Mouse (Mus musculus): ENCODE measurements around the gene Gtf2ird1. TPM values are rescaled to one million over a fixed set of nuclear protein-coding genes. Genes with fewer than 3 reads are reported as not detected.
A peak's percentile ranks its signal among the peaks of the same experiment; 100 is the strongest.
"Not testable (repeated sequence)": the region's sequence is repeated elsewhere in the genome, so short reads cannot be mapped to it uniquely, and the experiment has no call there.

Gtf2ird1 gene
- total and polyA plus RNA-seq, 3 experiments, result 12.8 to 39.0 (median 13.1) TPM

DNA sequence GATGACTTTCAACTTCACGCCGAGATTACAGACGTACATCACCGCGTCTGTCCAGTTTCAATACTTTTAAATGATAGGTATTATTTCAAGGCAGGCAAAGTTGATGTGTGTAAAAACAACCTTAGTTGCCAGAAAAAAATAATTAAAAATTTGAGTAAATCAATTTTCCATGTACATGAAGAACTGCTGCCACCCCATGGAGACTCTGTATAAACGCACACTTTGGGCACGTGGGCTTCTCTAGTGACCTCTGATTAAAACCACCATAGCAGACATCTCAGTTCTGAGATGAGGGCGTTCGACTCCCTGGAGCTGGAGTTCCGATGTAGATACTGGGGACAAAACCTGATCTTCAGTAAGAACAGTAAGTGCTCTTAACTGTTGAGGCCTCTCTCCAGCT lies 115.2 kb downstream of the Gtf2ird1 start:
- Histone ChIP-seq H3K79me2 (replicated peaks; ENCODE audit: control insufficient read depth, extremely low read depth, insufficient read depth, poor library complexity, severe bottlenecking) (no peaks in the 10 kb centered on the region), H3K27me3 (replicated peaks) (no peaks in the 10 kb centered on the region), H3K36me3 (replicated peaks in 1 of 2; ENCODE audit: control insufficient read depth in 1 of 2, insufficient read depth in 1 of 2, low read length in 1 of 2) (no peaks in the 10 kb centered on the region), H3K9ac (ENCODE audit: insufficient read depth, low read depth) (no peak overlapping the region), H3K9me3 (replicated peaks; ENCODE audit: low read length) (no peaks in the 10 kb centered on the region), H3K4me2 (ENCODE audit: insufficient read depth, low read depth, poor library complexity, severe bottlenecking) (no peak overlapping the region), H3K4me3 (replicated peaks in 1 of 3; ENCODE audit: low read depth in 2 of 3, low read length in 2 of 3, poor library complexity in 1 of 3) (no peak overlapping the region), H3K4me1 (ENCODE audit: control insufficient read depth in 1 of 2, insufficient read depth in 2 of 2) (peaks cover 0 to 4% of the 10 kb centered on the region in 2 experiments; a peak in 1 of 4 replicates), H3K27ac (ENCODE audit: insufficient read depth, low read depth) (no peak overlapping the region)
- no peak for TF ChIP-seq CHD1 (IDR thresholded peaks at IDR 0.05; ENCODE audit: low read depth, low read length)
- TF ChIP-seq USF2 (conservative IDR thresholded peaks at IDR 0.05; ENCODE audit: low read depth, low read length), result peak; percentile 45
- TF ChIP-seq BHLHE40 (IDR thresholded peaks at IDR 0.05; ENCODE audit: low read depth, low read length), result peak; percentile 83
- peak in 1 of 2 experiments; percentile 78; a peak in 3 of 4 replicates for TF ChIP-seq CTCF (conservative IDR thresholded peaks at IDR 0.05 in 1 of 2, IDR thresholded peaks at IDR 0.05 in 1 of 2; ENCODE audit: low read depth in 2 of 2, low read length in 2 of 2)
- TF ChIP-seq KAT2A (IDR thresholded peaks at IDR 0.05; ENCODE audit: insufficient replicate concordance, low read length), result no peak
- TF ChIP-seq USF1 (IDR thresholded peaks at IDR 0.05; ENCODE audit: low read depth, low read length), result peak; percentile 57
- peak; percentile 54 for TF ChIP-seq ZC3H11A (IDR thresholded peaks at IDR 0.05; ENCODE audit: low read depth, low read length)
- peak; percentile 71; the same call in 1 of the 2 replicates for TF ChIP-seq MAX (IDR thresholded peaks at IDR 0.05; ENCODE audit: low read length)
- no peak for TF ChIP-seq UBTF (IDR thresholded peaks at IDR 0.05; ENCODE audit: low read depth, low read length)
- peak; percentile 84 for TF ChIP-seq RAD21 (IDR thresholded peaks at IDR 0.05; ENCODE audit: low read depth, low read length)
- no peak for TF ChIP-seq JUN (IDR thresholded peaks at IDR 0.05; ENCODE audit: insufficient read depth, low read depth, low read length)
- no peak for TF ChIP-seq ETS1 (conservative IDR thresholded peaks at IDR 0.05; ENCODE audit: low read depth, low read length)
- TF ChIP-seq MYC (IDR thresholded peaks at IDR 0.05; ENCODE audit: low read depth, low read length), result peak; percentile 94
- peak; percentile 80 for TF ChIP-seq SMC3 (IDR thresholded peaks at IDR 0.05; ENCODE audit: low read depth, low read length)
- no peak for TF ChIP-seq NELFE (IDR thresholded peaks at IDR 0.05; ENCODE audit: low read depth, low read length)
- TF ChIP-seq PAX5 (IDR thresholded peaks at IDR 0.05; ENCODE audit: low read length), result no peak
- in situ Hi-C loops (cut with MboI; ENCODE audit: low pct_ligation_motif_present, low pct_unique_long_range_greater_than_20kb, low sequenced_read_pairs) (loop anchor here (5.0 kb wide), 1 partner anchor 159 kb away; the partner anchor contains the start of gene Gtf2ird2), dilution Hi-C loops (cut with MboI; ENCODE audit: extremely low pct_ligation_motif_present, extremely low pct_unique_long_range_greater_than_20kb, low sequenced_read_pairs) (no loop called here)
- peak; percentile 52 for DNase-seq (ENCODE audit: extremely low read depth)

DNA sequence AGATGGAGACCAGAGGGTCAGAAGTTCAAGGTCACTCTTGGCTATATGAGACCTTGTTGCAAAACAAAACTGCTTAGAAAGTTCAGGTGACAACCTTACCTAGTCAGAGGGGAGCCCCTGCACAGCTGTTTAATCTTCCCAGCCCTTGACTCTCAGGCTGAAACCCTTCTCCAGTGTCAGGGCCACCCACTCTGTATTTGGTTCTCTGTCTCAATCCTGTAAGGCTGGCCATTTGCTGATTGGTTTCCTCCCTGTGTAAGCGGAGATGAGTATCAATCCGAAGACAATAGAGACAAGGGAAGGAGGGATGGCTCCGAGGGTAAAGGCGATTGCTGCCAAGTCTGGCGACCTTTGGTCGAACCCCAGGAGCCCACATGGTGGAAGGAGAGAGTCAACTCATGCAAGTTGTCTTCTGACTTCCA lies 116.4 kb downstream of the Gtf2ird1 start:
- DNase-seq (ENCODE audit: extremely low read depth), result no peak
- no peaks in the 10 kb centered on the region for H3K79me2 ChIP-seq (replicated peaks; ENCODE audit: control insufficient read depth, extremely low read depth, insufficient read depth, poor library complexity, severe bottlenecking)
- in situ Hi-C loops (cut with MboI; ENCODE audit: low pct_ligation_motif_present, low pct_unique_long_range_greater_than_20kb, low sequenced_read_pairs), result loop anchor here (5.0 kb wide), 1 partner anchor 158 kb away; the partner anchor contains the start of gene Gtf2ird2

DNA sequence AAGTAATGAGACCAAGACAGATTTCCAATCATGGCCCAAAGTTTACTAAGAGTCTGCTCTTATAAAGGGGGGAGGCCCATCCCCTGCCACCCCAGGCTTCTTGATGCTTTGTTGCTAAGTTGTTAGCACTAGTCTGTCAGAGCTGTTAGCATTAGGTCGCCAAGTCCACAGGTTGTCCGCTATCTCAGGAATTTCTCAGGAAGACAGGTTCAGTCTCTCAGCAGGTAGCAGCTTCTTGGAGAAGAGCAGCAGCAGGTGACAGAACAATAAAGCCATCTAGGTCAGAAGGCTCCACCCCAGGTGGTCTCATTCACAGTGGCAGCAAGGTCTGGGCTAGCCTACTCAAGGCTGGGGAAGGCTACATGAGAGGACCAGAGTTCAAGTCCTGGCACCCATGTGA lies 119.5 kb downstream of the Gtf2ird1 start:
- H3K9ac ChIP-seq (ENCODE audit: insufficient read depth, low read depth); H3K79me2 ChIP-seq (replicated peaks; ENCODE audit: control insufficient read depth, extremely low read depth, insufficient read depth, poor library complexity, severe bottlenecking); H3K9me3 ChIP-seq (replicated peaks; ENCODE audit: low read length); H3K27ac ChIP-seq (ENCODE audit: insufficient read depth, low read depth); H3K27me3 ChIP-seq (replicated peaks); H3K4me2 ChIP-seq (ENCODE audit: insufficient read depth, low read depth, poor library complexity, severe bottlenecking); dilution Hi-C loops (cut with MboI; ENCODE audit: extremely low pct_ligation_motif_present, extremely low pct_unique_long_range_greater_than_20kb, low sequenced_read_pairs); H3K36me3 ChIP-seq (replicated peaks in 1 of 2; ENCODE audit: control insufficient read depth in 1 of 2, insufficient read depth in 1 of 2, low read length in 1 of 2); H3K4me3 ChIP-seq (replicated peaks in 1 of 3; ENCODE audit: low read depth in 2 of 3, low read length in 2 of 3, poor library complexity in 1 of 3); in situ Hi-C loops (cut with MboI; ENCODE audit: low pct_ligation_motif_present, low pct_unique_long_range_greater_than_20kb, low sequenced_read_pairs); DNase-seq (ENCODE audit: extremely low read depth): not testable (repeated sequence)
- H3K4me1 ChIP-seq (ENCODE audit: control insufficient read depth in 1 of 2, insufficient read depth in 2 of 2), result peaks cover 9 to 30% of the 10 kb centered on the region in 2 experiments

More for the DNA sequence above, 116.4 kb downstream of the Gtf2ird1 start:
- TF ChIP-seq IRF4 (IDR thresholded peaks at IDR 0.05; ENCODE audit: low read depth, low read length) (no peak), POLR2AphosphoS2 (IDR thresholded peaks at IDR 0.05; ENCODE audit: low read depth, low read length) (no peak), MAZ (IDR thresholded peaks at IDR 0.05; ENCODE audit: low read depth, low read length) (no peak), MEF2A (IDR thresholded peaks at IDR 0.05; ENCODE audit: borderline replicate concordance, low read depth, low read length) (no peak), RCOR1 (conservative IDR thresholded peaks at IDR 0.05; ENCODE audit: low read depth, low read length) (no peak), MAFK (IDR thresholded peaks at IDR 0.05; ENCODE audit: insufficient replicate concordance, low read length) (no peak), ETS1 (conservative IDR thresholded peaks at IDR 0.05; ENCODE audit: low read depth, low read length) (no peak), JUN (IDR thresholded peaks at IDR 0.05; ENCODE audit: insufficient read depth, low read depth, low read length) (no peak), MXI1 (IDR thresholded peaks at IDR 0.05; ENCODE audit: low read depth, low read length) (no peak), CHD2 (IDR thresholded peaks at IDR 0.05; ENCODE audit: low read length) (no peak), MAX (IDR thresholded peaks at IDR 0.05; ENCODE audit: low read length) (no peak), GABPA (IDR thresholded peaks at IDR 0.05; ENCODE audit: insufficient replicate concordance, low read depth, low read length) (no peak), E2F4 (IDR thresholded peaks at IDR 0.05; ENCODE audit: insufficient replicate concordance, low read depth, low read length) (no peak), ZC3H11A (IDR thresholded peaks at IDR 0.05; ENCODE audit: low read depth, low read length) (no peak), HCFC1 (IDR thresholded peaks at IDR 0.05; ENCODE audit: low read depth, low read length) (no peak), PAX5 (IDR thresholded peaks at IDR 0.05; ENCODE audit: low read length) (no peak), NRF1 (IDR thresholded peaks at IDR 0.05; ENCODE audit: low read depth, low read length) (no peak)
- Histone ChIP-seq H3K4me2 (ENCODE audit: insufficient read depth, low read depth, poor library complexity, severe bottlenecking) (no peak overlapping the region), H3K4me1 (ENCODE audit: control insufficient read depth in 1 of 2, insufficient read depth in 2 of 2) (peaks cover 0 to 4% of the 10 kb centered on the region in 2 experiments; a peak in 1 of 4 replicates), H3K4me3 (replicated peaks in 1 of 3; ENCODE audit: low read depth in 2 of 3, low read length in 2 of 3, poor library complexity in 1 of 3) (no peak overlapping the region), H3K27me3 (replicated peaks) (no peaks in the 10 kb centered on the region), H3K36me3 (replicated peaks in 1 of 2; ENCODE audit: control insufficient read depth in 1 of 2, insufficient read depth in 1 of 2, low read length in 1 of 2) (no peaks in the 10 kb centered on the region), H3K9ac (ENCODE audit: insufficient read depth, low read depth) (no peak overlapping the region), H3K27ac (ENCODE audit: insufficient read depth, low read depth) (no peak overlapping the region), H3K9me3 (replicated peaks; ENCODE audit: low read length) (no peaks in the 10 kb centered on the region)
- dilution Hi-C loops (cut with MboI; ENCODE audit: extremely low pct_ligation_motif_present, extremely low pct_unique_long_range_greater_than_20kb, low sequenced_read_pairs), result no loop called here

All from CH12.LX (cell line).